Mouse (Mus musculus) c-Kit-positive CD71-positive TER-119-positive erythroid progenitor cells, embryonic 14.5 days (primary cell): ENCODE measurements around the gene Zfp993.
"Not testable (repeated sequence)": the region's sequence is repeated elsewhere in the genome, so short reads cannot be mapped to it uniquely, and the experiment has no call there.

ENCODE experiments used
- DNase-seq: peaks from one replicate; pipeline ENCODE4 v3.0.0-alpha.2; 2013; ENCODE audit warnings: low spot score

Gene Zfp993

DNA sequence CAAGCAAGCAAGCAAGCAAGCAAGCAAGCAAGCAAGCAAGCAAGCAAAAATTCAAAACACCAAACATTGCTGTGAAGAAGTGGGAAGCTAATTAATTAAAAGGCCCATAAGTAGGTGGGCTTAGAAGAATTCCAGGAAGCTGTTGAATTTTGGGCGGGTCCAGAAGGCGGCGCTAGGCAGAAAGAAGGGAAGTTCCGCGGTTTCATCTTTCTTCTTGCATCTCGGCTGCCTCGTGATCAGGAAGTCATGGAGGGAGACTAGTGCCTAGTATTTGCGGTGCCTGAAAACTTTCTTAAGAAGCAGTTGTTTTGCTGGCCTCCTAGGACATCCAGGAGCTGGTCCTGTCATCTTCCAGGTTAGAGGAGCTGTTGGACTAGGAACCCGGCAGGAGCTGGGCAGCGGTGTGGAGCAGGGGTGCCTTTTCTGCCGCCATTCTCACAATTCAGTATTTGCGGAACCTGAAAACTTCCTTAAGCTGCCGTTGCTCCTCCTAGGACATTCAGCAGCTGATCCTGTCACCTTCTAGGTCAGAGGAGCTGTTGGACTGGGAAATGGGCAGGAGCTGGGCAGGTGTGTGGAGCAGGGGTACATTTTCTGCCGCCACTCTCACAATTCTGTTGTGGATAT is at the start of gene Zfp993:
Gene Zfp993 (plus strand): TSS at position 188 of the 627 bp plus-strand sequence.
- not testable (repeated sequence) for DNase-seq

DNA sequence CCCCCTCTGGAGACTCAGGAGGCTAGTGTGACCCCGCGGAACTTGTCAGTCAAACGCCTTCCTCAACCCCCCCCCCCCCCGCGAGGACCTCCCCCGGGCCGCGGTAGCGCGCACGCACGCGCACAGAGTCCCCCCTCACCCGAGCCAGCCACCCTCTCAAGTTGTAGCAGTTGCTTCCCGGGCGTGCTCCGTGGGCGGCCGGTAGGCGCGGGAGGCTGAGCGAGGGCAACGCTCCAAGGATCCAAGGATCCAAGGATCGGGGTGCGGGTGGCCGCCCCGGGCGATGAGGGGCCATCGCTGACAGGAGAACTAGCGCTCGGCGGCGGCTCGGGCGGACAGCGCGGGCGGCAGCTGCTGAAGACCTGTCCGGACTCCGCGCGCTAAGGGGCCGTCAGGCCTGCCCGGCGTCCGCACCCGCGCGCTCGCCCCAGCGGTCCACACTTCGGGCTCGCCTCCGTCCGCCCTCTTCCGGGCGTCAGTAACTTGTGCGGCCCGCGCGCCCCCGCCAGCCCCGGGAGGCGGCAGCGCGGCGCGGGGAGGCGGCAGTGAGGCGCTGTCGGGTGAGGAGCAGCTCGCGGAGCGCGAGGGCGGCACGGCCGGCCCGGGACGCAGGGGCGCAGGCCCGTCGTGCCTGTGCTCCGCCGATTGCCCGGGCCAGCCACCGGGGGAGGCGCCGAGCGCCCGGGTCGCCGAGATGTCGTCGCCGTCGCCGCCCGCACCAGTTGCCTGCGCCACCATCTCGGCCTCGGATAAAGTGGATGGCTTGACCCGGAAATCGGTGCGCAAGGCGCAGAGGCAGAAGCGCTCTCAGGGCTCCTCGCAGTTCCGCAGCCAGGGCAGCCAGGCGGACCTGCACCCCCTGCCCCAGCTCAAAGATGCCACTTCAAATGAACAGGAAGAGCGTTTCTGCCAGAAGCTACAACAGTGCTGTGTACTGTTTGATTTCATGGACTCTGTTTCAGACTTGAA is 30.6 kb upstream of the Zfp993 start:
- not testable (repeated sequence) for DNase-seq

DNA sequence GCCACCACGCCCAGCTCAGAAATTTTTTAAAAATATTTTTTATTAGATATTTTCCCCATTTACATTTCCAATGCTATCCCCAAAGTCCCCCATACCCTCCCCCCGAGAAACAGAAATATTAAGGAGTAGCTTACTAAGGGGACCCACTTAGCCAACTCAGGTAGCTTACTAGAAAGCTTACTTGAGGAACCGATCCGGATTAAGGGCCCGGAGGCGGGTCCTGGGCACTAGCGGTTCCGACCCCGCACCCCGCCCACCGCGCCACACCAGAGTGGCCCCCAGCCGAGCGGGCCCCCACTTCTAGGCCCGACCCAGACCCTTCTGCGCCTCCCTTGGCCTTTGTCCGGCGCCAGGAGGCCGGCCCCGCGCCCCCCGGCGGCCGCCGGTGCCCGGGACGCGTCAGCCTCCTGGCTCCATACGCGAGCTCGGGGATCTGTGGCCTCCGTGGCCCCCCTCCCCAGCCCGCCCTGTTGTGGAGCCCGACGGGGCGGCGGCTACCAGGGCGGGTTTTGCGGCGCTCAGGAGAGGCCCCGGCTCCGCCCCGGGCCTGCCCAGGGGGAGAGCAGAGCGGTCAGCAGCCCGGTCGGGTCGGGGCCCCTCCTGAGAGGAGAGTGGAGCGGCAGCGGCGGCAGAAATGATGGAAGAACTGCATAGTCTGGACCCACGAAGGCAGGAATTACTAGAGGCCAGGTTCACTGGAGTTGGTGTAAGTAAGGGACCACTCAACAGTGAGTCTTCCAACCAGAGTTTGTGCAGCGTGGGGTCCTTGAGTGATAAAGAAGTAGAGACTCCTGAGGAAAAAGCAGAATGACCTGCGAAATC is 7.0 kb upstream of the Zfp993 start:
- not testable (repeated sequence) for DNase-seq

DNA sequence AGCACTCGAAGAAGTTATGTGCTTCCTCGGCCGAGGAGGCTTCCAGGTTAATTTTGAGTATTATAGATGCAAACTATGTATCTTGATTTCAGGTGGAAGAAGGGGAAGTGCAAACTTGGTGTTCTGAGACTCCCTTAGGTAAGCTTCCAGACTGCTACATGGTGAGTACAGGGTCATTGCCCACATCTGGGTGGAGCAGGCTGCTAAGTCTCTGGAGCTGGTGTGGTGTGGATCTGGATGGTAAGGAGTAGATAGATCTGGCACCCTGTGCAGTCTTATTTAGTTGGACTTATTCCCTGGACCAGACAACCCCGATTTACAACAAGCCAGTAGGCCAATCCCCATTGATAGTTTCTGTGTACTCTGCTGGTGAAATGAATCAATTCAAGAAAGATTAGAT is 33.6 kb downstream of the Zfp993 start:
- DNase-seq: not testable (repeated sequence)

DNA sequence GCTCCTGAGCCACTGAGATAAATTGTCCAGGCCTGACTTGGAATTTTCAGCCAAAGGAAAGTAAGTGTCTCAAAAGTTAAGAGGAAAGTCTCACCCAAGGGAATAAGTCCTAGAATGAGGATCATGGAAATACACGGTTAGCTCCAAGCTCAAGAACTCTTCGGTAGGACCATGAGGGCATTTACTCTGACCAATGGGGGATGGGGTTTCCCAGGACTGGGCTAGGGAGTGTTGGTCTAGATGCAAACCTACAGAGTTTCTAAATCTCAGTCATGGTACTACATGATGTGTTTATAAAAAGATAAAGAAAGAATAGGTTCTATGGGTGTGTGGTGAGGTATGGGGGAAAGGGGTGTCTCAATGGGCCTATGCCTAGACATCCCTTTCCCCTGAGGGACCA is 38.9 kb downstream of the Zfp993 start:
- DNase-seq: not testable (repeated sequence)

DNA sequence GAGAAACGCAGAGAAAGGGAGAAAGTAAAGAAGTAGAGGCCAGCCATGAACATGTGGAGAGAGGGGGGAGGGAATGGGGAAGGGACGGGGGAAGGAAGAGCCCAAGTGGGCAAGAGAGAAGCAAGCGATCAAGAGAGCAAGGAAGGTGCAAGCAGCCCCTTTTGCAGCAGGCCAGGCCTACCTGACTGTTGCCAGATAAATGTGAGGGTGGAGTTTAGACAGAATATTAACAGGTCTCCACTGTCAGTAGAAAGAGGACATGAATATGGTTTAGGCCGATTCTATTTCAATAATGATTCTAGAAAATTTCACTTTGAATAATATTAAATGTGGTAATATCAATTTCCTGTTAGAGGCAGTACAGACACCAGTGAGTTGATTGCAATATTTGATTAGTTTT is 39.4 kb downstream of the Zfp993 start:
- not testable (repeated sequence) for DNase-seq

DNA sequence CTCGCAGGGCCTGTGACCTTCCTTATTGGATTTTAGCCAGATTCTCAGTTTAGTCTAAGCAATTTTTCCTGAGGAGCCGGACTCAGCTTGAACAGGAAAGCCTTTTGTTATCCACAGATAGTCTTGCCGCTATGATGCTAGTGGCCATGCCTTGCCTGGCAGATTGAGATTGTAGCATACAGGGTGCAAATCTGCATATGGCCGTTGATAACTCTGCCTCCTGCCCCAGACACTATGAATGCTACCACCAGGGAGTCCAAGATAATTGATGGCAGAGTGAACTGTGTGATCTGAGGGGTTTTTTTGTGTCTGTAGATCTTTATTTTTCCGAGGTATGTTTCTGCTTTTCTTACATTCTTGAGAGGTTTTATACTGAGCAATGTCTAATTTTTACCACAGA is 39.9 kb downstream of the Zfp993 start:
- not testable (repeated sequence) for DNase-seq
